Mouse (Mus musculus) gonadal fat pad, adult 2 months (tissue): ENCODE measurements around the gene Zc3h8. TPM values are rescaled to one million over a fixed set of nuclear protein-coding genes. Genes with fewer than 3 reads are reported as not detected.

Source experiments
- DNase-seq: peaks from one replicate; pipeline ENCODE4 v3.0.0-alpha.2; 2012; ENCODE audit warnings: low read depth
- polyA plus RNA-seq: library from polyadenylated mRNA; depleted of rRNA; stranded (reverse); fragments of >200 nt; gene quantifications from 2 replicates; pipeline ENCODE4 v1.2.3, GENCODE M21; 2012; rRNA removed

Zc3h8 gene
- 1.6 TPM in 2 replicates for polyA plus RNA-seq

DNA sequence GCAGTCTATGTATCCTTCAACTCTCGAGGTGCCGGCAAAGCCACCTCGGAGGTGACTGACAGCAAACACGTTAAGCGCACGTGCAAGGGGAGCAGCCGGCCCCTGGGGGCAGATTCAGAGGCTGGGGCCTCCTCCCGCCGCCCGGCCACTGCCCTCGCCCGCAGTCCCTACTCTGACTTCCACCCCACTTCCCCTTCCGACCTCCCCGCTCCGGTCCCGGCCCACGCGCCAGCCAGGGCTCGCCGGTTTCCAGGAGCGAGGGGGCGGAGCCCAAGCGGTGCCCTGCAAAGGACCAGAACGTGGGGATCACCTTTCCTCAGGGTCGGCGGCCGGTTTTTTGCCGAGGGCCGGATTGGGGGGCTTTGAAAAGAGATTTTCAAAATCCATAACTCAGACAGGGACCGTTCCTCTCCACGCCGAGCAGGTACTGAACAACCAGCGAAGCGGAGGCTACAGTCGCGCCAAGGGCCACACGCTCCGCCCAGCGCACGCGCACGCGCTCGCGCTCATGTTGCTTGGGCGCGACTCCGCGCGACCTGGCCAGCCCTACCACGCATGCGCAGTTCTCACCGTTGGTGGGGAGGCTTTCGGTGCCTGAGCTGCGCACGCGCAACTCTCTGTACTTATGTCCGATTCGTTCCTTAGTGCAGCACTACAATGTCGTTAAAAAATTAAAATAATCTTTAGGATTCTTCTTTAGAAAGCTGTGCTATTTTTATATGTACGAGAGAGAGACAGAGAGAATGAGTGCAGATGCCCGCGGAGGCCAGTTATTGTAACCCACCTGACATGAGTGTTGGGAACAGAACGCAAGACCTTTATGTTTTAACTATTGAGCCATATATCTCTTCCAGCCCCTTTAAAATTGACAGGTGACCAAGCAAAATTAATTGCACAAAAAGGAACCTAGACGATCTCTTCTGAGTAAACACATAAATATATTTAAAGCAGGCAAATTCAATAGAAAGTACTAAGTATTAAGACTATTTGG is at the start of gene Zc3h8:
Zc3h8 (minus strand) TSS at position 540 of the 991 bp plus-strand sequence.
- DNase-seq = peak; percentile 66

DNA sequence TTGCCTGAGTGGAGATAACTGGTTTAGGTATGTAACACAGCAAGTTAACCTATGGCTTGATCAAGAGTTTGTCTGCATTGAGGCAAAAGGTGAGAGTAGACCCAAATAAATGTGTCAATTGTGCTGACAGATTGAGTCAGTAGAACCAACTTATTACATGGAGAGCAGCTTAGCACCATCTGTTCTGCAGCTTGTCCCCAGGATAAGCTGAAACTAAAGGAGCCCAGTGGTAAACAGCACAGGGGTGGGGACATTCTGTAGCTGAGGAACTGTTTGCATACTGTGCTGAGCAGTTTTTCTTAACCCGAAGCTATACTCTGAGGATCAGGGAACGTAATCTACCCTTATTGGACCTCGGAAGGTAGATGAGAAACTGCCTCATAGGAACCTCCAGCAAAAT is 40.9 kb upstream of the Zc3h8 start:
- no peak for DNase-seq

DNA sequence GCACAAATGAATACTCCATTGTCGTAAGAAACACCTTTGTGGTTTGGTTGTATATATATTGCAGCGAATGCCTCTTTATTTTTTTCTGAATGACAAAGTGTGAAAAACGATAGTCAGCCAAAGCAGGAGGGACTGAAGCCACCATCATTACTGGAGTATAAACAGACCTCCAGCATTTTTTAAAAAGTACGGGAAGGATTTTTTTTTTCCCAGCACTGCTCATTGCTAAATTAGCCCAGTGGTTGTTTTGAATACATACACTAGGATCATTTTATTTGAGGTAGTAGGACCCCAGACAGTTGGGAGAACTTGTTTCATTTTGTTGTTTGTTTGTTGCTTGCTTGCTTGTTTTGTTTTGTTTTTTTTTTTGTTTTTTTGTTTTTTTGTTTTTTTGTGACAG is 31.7 kb upstream of the Zc3h8 start:
- DNase-seq = no peak

DNA sequence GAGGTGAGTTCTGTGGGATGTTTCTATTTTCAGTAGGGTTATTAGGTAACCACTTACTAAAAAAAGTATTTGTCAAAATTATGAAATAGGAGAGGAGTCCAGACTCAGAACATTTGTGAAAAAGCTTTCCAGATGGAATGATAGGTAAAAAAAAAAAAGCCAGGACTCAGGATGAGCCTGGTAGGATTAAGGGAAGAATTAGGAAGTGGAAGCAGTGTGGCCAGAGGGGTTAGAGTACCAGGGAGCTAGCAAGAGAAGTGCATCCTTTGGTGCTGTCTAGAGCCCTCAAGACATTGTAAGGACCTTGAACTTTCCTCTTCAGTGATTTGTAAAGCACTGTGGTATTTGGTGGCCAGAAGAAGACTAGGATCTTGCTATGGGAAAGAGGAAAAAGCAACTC is 28.4 kb upstream of the Zc3h8 start:
- DNase-seq = no peak

DNA sequence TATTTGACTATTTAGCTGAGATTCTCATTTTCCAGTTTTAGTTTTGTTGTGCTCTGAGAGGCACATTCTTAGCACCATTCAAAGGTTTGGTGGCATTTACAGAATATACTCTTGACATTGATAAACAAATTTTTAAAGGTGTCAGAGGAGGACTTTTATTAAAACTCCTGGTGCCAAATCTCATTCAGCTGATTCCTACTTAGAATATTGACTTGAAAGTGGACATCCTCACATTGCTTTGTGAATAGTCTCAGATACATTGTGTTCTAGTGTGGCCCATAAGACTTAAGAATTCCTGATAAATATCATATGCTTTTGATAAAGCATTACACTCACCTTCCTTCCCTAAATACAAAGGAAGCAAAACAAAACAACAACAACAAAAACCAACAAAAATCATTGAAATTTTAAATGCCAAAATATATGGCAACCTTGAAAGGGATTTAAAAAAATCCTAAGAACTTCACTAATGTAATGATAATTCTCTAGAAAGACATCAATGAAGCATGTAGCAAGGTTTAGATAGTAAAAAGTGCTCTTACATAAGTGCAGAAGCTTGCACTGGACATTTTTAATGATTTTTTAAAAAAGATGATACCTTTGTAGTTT is 24.7 kb upstream of the Zc3h8 start:
- no peak for DNase-seq

DNA sequence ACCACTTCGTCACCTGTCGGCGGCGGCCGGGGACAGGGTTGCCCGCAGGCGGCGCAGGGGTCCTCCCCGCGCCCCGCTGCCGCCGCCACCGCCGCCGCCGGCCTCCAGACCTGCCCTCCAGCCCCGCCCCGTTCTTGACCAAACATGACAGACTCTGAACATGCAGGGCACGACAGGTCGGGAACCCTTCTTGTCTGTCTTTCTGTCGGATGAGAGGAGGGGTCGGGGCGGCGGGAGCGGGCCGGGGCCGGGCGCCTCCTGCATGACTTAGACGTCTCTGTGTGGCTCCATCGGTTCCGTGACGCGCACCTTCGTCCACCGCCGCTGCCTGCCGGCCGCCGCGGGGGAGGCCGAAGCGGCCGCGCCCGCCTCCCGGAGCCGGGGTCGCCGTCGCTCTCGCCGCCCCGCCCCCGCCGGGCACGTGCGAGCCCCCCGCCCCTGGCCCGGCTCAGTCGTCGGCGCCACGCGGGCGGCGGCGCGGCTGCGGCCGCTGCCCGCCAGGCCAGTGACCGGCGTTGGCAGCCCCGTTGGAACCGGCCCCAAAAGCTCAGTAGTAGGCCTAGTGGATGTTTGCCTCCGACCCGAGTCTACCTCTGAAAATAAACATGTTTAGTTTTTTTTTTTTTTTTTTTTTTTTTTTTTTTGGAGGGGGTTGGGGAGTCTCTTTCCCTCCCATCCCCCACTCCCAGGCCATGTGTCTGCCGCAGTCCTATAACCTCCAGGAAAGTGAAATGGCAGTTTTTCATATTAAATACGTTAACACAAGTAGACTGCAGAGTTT is 24.0 kb upstream of the Zc3h8 start, which contains the start of gene Gm10762:
Gm10762 (minus strand) TSS at position 65 of the 781 bp plus-strand sequence.
- no peak for DNase-seq

DNA sequence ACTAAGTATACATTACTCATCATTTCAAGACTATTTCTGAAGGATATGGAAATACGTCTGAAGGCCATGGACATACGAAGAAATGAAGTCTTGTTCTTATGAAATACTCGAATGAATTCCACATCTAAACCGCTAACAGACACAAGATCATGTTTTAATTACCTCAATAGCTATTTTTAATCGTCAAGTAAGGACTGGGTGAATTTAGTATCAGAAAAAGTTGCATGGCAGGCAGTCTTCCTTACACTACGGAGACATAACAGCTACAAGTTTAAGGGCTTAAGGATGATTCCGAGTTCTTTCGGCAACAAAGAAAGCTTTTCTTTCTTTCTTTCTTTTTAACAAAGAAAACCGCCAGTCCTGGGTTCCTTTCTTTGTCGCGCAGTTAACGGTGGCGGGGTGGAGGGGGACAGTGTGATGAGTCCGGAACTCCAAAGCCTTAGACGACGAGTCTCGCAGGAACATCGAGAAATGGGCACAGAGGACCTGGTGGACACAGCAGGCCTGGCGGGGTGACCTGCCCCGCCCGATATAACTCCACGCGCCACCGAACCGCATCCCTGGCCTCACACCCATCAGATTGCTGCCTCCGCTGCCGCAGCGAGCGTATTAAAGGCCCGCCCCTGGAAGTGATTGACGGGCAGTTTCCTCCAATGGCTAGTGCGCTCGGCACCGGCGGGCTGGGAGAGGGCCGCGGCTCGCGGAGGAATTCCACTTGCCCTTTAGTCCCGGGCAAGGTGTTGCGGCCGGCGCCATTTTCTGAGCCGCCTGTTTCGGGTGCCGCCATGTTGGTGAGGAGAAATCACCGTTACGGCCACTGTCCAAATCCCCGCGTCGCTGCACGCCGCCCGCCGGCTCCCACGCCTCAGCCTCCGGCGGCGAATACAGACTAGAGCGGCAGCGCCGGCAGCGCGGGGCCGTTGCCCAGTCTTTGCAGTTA is 23.0 kb upstream of the Zc3h8 start, which contains the start of gene Zc3h6:
Zc3h6 (plus strand) TSS at position 762 of the 940 bp plus-strand sequence.
- DNase-seq = no peak

DNA sequence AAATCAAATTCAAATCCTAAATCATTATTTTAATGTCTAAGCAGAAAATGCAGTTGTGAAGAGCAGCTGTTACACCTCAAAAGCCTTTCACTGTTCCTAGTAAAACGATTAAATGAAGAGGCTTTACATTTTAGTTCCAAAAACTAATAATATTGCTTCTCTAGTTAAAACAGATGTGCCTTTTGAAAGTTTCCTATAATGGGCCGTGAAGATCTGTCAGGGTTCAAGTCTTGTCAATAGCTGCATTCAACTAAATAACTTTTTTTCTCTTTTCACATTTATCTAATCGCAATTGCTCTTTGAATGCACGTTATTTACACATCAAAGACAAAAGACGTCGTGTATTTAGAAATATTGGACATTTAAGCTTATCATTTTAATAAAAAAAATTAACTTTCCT is 22.4 kb upstream of the Zc3h8 start:
- no peak for DNase-seq

DNA sequence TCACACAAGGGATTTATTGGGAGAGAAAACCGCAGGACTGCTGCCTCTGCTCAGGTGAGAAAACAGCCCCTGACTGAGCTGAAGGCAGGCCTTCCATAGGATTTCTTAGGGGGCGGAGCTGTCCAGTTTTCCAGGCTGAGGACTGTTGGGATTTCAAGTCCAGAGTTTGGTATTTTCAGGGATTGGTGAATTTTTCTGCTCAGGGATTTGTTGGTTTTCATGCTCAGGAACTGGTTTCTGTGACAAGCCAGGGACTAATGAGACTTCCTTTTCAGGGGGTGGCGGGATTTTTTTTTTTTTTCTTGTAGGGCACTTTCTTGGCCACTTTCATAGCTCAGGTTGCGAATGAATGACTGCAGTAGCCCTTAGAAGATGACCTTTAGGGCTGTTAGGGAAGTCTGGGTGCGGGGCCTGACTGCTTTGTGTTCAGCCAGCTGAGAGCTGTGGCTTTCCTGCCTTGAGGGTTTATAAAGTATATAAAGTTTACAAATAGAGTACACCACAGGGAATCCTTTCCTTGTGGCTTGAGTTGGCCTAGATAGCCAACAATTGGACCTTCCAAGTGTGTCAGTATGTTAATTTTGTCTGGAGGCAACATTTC is 21.7 kb upstream of the Zc3h8 start:
- DNase-seq = no peak

DNA sequence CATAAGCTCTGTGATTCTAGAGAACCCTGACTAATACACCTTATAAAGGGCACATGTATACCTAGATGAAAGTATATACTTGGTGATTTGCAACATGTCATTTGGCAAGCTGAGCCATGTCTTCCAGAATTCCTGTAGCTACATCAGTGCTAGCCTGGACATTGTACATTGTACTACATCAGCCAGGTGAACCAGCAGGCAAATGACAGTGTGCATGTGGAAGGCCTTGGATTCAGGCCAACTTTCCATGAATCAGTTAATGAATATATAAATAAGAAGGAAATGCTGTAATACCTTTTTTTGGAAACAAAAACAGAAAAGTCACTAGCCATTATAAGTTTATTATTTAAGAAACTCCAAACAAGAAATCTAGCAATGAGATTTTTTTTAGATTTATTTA is 10.3 kb upstream of the Zc3h8 start:
- DNase-seq = no peak

DNA sequence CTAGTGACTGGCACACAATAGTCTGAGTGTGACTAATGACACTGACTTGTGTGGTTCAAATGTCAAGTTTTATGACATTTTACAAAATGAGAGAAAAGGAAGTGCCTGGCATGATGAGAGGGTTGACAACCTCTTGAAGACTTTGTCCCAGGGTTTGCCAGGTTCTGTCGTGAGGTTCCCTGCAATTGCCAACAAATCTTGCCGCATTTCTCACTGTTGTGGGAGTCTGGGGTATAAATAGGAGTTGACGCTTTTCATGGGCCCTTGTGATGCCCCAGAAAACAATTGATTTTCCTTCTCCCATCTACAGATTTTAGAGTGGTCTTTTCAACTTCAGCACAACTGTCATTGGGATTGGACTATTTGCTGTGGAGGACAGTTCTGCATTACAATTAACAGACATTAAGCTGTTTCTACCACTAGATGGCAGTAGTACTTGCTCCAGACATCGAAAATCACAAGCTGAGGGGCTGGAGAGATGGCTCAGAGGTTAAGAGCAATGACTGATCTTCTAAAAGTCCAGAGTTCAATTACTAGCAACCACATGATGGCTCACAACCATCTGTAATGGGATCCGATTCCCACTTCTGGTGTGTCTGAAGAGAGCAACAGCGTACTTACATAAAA is 4.2 kb upstream of the Zc3h8 start:
- no peak for DNase-seq

DNA sequence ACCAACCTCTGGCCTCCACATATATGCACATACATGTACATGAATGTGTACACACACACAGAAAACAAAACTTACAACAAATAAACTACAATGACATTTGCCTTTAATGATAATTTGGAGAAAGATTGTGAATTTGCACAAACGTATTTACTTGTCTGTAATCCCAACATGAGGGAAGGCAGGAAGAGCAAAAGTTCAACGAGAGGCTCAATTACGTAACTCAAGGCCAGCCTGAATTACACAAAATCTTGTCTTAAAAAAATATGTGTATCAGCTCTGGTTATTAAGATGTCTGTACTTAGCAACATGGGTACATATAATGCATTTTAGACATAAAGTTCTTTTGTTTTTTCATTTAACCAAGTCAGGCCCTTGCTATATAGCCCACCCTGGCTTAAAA is 7.6 kb downstream of the Zc3h8 start:
- DNase-seq = no peak

DNA sequence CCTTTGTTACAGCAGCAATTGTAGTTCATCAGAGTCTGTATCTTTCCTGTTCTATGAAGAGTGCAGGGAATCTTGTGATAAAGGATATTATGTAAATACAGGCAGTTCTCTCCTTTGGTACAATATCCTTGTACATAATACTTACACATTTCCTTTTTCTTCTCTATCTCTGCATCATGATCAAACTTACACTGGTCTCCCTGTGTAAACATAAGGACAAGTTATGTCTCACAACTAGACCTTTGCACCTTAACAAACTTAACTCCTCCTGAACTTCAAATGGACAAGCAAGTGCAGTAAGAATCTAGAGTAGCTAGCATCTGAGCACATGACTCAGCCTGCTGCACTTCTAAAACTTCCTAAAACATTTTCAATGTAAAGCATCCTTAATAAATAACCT is 13.2 kb downstream of the Zc3h8 start:
- DNase-seq = no peak

DNA sequence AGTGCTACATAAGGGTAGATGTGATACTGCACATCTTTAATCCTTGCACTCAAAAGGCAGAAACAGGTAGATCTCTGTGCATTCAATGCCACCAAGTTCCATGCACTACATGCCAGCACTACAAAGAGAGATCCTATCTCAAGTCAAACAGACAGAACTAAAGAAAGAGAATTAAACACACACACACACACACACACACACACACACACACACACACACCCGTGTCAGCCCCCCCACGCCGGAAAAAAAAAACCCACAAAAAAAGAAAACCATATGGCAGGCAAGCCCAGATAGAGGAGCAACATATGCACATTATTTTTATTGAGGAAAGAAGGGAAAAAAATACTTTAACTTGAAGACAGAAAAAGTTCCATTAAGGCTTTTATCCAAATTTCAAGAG is 15.4 kb downstream of the Zc3h8 start:
- no peak for DNase-seq

DNA sequence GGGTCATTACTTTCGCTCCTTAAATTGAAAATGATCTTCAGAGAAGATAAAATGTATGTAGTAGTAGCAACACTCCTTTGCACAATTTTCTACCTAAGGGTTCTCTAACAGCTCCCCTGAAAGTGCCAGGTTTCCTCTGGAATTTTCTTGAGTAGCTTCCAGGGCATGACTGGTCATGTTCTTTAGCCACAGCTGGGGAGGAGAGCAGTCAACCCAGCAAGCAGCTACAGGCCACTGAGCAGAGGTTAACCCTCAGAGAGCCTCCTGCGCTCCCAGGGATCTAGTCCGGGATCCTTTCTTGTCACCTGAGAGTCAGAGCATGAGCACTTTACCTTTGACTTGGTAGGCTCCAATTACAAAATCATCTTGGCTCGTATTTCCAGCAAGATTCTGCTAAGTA is 19.1 kb downstream of the Zc3h8 start:
- DNase-seq = peak; percentile 66

DNA sequence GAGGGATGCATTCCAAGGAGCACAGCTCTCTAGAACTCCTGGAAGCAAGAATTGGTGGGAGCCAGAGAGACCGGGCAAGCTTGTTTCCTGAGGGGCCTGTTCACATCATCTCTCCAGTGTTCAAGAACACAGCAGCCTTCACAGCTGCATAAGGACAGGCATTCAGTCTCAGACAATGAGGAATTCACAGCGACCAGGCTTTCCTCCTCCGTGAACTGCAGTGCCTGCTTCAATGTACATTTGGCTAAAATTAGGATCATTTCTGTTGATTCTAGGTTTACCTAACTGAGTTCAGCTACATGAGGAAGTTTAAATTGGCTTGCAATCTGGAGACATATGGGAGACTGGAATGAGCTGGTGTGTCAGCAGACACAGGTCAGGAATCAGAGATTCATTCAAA is 27.3 kb downstream of the Zc3h8 start:
- no peak for DNase-seq

DNA sequence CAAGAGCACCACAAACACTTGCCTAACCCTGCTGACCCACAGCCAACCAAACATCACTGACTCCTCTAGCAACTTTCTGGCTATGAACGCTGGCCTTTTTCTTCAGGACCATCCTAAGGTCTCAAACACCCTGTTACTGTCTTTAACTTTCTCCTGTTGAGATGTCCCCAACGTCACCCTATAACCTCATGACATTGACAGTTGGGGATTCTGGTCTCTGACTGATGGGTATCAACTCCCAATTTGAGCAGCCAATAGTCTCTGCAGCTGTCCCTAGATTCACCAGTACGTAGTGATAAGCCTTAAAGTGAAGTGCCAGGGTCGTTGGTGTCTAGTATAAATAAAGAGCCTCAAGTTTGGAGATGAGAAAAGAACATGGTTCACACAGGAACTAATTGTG is 28.9 kb downstream of the Zc3h8 start:
- DNase-seq = no peak

DNA sequence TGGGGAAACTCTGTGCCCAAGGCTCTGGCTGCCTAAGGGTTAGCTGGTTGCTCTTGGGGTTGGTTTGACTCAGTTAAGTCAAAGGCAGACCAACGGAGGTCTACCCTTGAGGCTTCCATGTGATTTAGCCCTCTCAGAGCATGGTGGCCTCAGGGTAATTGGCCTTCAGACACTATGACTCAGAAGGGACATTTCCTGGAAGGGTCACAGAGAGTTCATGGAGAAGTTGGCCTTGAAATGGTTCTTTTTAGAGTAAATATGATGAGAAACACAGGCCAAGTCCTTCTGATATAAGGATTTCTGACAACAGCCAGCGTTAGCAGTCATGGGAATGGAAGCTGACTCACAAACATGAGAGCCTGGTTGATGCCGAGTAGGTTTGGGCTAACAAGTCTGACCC is 40.2 kb downstream of the Zc3h8 start:
- DNase-seq = no peak

DNA sequence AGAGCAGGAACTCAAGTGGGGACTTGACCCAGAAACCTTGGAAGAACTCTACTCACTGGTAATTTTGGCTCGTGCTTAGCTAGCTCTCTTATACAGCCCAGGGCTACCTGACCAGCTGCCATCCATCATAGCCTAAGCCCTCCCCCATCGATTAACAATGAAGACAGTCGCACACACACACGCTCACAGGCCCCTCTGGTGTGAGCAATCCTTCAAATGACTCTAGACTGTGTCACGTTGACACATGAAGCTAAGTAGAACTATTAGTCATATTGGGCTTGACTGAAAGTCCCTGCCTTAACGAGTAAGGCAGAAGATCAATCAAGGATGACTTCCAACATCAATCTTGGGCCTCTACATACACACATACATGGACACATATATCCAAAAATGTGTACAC is 41.0 kb downstream of the Zc3h8 start:
- no peak for DNase-seq

DNA sequence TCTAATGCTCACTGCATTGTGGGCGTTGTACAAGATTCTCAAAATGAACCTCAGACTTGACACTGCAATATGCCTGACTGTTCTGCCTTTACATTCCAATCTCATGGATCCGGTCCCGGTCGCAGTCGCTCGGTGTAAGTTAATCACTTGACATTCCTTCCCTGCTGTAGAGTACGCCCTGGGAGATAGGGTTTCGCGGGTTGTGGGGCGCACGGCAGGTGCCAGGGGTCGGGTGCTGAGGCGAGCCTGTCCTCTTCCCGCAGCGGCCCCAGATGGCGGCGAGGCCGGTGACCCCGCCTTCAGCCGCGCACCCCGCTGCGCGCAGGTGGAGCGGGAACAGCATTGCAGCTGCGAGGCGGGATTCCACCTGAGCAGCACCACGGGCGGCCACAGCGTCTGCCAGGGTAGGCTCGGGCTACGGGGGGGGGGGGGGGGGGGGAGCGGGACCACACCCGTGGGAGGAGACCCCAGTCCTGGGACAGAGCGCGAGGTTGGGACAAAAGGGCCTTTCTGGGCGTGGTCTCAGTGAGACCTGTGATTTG is 51.6 kb downstream of the Zc3h8 start:
- no peak for DNase-seq
